Mouse (Mus musculus) stomach, postnatal 0 days (tissue): Measurements from ENCODE around the gene Il1f10. TPM values are rescaled to one million over a fixed set of nuclear protein-coding genes. Genes with fewer than 3 reads are reported as not detected.

ENCODE experiments used
- ATAC-seq: fragments of 200-750 bp; cut with Nextera tagmentation; 2 replicates; pipeline ENCODE4 v1.8.0; 2017; ENCODE audit not compliant: low FRiP score, low TSS enrichment
- DNase-seq: peaks from one replicate; pipeline ENCODE4 v3.0.0-alpha.2; 2016; ENCODE audit warnings: low spot score
- H3K27ac ChIP-seq: fragments of 300-500 bp; sonication (generic); replicated peaks from 2 replicates; pipeline ENCODE4 v1.5.1; 2014; ENCODE audit warnings: mild to moderate bottlenecking, control low read depth
- H3K27me3 ChIP-seq: fragments of 300-500 bp; sonication (generic); 2 replicates; pipeline ENCODE4 v1.6.1; 2014; ENCODE audit warnings: low read length; ENCODE audit not compliant: control insufficient read depth, insufficient read depth
- H3K36me3 ChIP-seq: fragments of 300-500 bp; sonication (generic); 2 replicates; pipeline ENCODE4 v1.6.1; 2014; ENCODE audit warnings: low read length, mixed read lengths; ENCODE audit not compliant: control insufficient read depth, insufficient read depth
- H3K4me1 ChIP-seq: fragments of 300-500 bp; sonication (generic); replicated peaks from 2 replicates; pipeline ENCODE4 v1.6.1; 2014; ENCODE audit warnings: antibody characterized with exemption; ENCODE audit not compliant: control insufficient read depth, insufficient read depth
- H3K4me2 ChIP-seq: fragments of 300-500 bp; sonication (generic); replicated peaks from 2 replicates; pipeline ENCODE4 v1.6.1; 2014; ENCODE audit warnings: low read depth, mild to moderate bottlenecking, control low read depth, moderate library complexity
- H3K4me3 ChIP-seq: fragments of 300-500 bp; sonication (generic); 2 replicates; pipeline ENCODE4 v1.5.1; 2014; ENCODE audit warnings: low read depth, low read length, control low read depth
- H3K9ac ChIP-seq: fragments of 300-500 bp; sonication (generic); 2 replicates; pipeline ENCODE4 v1.6.1; 2014; ENCODE audit warnings: mild to moderate bottlenecking, low read length, control low read depth, mixed read lengths
- H3K9me3 ChIP-seq: fragments of 300-500 bp; sonication (generic); 2 replicates; pipeline ENCODE4 v1.6.1; 2016; ENCODE audit warnings: low read length; ENCODE audit not compliant: control insufficient read depth
- CTCF ChIP-seq: IDR thresholded peaks from 2 replicates; pipeline ENCODE4 v1.5.1; 2016; ENCODE audit warnings: antibody characterized with exemption, low read depth, mild to moderate bottlenecking, moderate library complexity
- EP300 ChIP-seq: optimal IDR thresholded peaks from 2 replicates; pipeline ENCODE3; 2016; ENCODE audit warnings: antibody characterized with exemption
- WGBS: fragments of 180-500 bp; shearing (Covaris S2); extraction: QIAGEN DNeasy Blood & Tissue Kit; methylation state at CpG from one replicate; pipeline ENCODE4 v1.1.7; 2014; 5-methylcytosine and 5-hydroxymethylcytosine counted together
- polyA plus RNA-seq: library from polyadenylated mRNA; unstranded; fragments of >200 nt; fragmentation: Nextera tagmentation; extraction: Ambion mirVana; gene quantifications from 2 replicates; pipeline ENCODE4 v1.2.1, GENCODE M21; 2015

Gene Il1f10
- polyA plus RNA-seq, result 0.39 and 0.40 TPM in 2 replicates

DNA sequence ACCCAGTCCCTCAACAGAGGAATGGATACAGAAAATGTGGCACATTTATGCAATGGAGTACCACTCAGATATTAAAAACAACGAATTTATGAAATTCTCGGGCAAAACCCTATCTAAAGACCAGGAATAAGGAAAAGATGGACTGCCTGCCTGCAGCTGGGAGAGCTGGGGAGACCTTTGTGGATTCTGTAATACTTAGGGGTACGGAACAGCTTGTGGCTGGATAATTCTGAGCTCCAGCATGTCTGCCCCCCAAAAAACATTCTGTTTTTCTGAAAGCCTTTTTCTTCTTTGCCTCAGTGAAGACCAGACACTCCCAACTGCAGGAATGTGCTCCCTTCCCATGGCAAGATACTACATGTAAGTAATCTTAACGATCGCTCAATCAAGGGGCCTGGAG lies at the start of gene Il1f10:
Gene Il1f10, plus strand, starts transcription at position 301 of the 400 bp plus-strand sequence.
- Histone ChIP-seq H3K36me3 (no peaks in the 10 kb centered on the region), H3K9me3 (no peaks in the 10 kb centered on the region), H3K9ac (no peak within 1 kb of the TSS), H3K4me1 (no peaks in the 10 kb centered on the region), H3K27ac (no peak within 1 kb of the TSS), H3K27me3 (no peaks in the 10 kb centered on the region), H3K4me2 (no peak within 1 kb of the TSS), H3K4me3 (no peak within 1 kb of the TSS)
- TF ChIP-seq CTCF, result no peak
- TF ChIP-seq EP300, result no peak
- no peak for DNase-seq
- no peak for ATAC-seq
- WGBS, result 75% methylated on average over 5 of the region's 5 CpGs

DNA sequence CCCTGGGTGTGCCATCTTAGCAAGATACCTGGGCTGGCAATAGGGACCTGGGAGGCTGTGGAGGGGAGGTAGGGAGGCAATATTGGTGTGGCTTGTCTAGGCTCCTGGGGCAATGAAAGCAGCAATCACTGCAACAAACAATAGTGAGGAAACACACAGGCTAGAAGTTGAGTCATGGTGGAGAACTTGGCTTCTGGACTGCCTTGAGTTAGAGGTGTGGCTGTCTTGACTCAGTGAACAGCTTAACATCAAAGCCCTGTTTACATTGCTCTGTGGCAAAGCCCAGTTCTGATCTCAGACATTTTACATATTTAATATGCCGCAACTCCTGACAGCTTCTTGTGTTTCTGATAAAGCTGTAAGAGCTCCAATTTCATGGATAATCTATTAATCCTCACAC lies 23.5 kb upstream of the Il1f10 start:
- Histone ChIP-seq H3K27ac (no peak overlapping the region), H3K9ac (no peak overlapping the region), H3K27me3 (no peaks in the 10 kb centered on the region), H3K4me2 (no peak overlapping the region), H3K4me3 (no peak overlapping the region), H3K4me1 (no peaks in the 10 kb centered on the region), H3K9me3 (no peaks in the 10 kb centered on the region), H3K36me3 (no peaks in the 10 kb centered on the region)
- no peak for DNase-seq
- 56% methylated on average over 1 of the region's 1 CpGs for WGBS
- TF ChIP-seq EP300, result no peak
- no peak for TF ChIP-seq CTCF
- ATAC-seq, result peak; percentile 87

GRCm38 (mm10) chr2:24273619-24274018 lies 17.4 kb upstream of the Il1f10 start:
- ATAC-seq, result no peak
- no peak overlapping the region for H3K4me3 ChIP-seq
- no peak overlapping the region for H3K27ac ChIP-seq
- TF ChIP-seq EP300 (no peak), CTCF (no peak)
- no peaks in the 10 kb centered on the region for H3K36me3 ChIP-seq
- no peaks in the 10 kb centered on the region for H3K27me3 ChIP-seq
- no peak for DNase-seq
- no peaks in the 10 kb centered on the region for H3K4me1 ChIP-seq
- no peak overlapping the region for H3K9ac ChIP-seq
- WGBS, result 62% methylated on average over 2 of the region's 2 CpGs
- no peaks in the 10 kb centered on the region for H3K9me3 ChIP-seq
- H3K4me2 ChIP-seq, result no peak overlapping the region

DNA sequence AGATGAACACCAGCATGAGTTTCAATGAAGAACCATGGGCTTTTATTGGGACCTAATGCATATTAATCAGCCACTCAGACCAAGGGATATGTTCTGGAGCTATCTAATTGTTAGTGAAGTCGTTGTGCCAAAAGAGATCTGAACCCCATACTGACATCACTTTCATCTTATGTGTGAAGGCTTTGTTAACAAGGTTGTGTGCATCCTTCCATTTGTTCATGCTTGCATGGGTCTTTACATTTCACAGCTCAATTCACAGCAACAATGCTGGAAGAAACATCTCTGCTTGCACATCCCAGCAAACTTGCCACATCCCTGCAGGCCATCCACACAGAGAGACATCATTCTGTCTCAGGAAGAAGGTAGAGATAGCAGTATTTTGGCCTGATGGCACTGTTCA lies 15.8 kb upstream of the Il1f10 start:
- TF ChIP-seq EP300 (no peak), CTCF (no peak)
- 56% methylated on average over 1 of the region's 1 CpGs for WGBS
- Histone ChIP-seq H3K4me2 (no peak overlapping the region), H3K27ac (no peak overlapping the region), H3K27me3 (no peaks in the 10 kb centered on the region), H3K36me3 (no peaks in the 10 kb centered on the region), H3K9ac (no peak overlapping the region), H3K4me1 (no peaks in the 10 kb centered on the region), H3K9me3 (no peaks in the 10 kb centered on the region), H3K4me3 (no peak overlapping the region)
- DNase-seq, result no peak
- ATAC-seq, result no peak

DNA sequence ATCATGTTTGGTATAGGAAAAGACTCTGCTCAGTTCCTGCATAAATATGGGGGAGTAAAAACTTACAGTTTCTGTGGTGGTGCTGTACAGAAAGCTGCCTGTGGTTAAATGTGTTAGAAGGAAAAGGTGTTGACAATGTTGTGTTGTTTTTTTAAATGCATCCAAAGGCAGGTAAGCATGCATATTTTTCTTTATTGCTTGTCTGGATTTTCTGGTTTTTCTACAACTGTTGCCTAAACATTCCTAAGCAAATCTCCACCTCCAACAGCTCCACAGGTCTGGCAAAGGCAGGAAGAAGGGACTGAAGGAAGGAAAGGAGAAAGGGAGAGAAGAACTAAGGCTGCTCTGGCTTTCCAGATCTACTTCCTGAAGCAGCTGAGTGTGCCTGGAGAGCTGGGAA lies 14.3 kb upstream of the Il1f10 start, which contains the start of gene Il1f5:
Gene Il1f5, plus strand, starts transcription at position 301 of the 400 bp plus-strand sequence.
- TF ChIP-seq EP300, result no peak
- DNase-seq (no peak), ATAC-seq (no peak)
- no peak within 1 kb of the TSS for H3K4me3 ChIP-seq
- no peaks in the 10 kb centered on the region for H3K27me3 ChIP-seq
- no peak within 1 kb of the TSS for H3K9ac ChIP-seq
- no peaks in the 10 kb centered on the region for H3K36me3 ChIP-seq
- no peak within 1 kb of the TSS for H3K27ac ChIP-seq
- H3K4me2 ChIP-seq, result no peak within 1 kb of the TSS
- no peaks in the 10 kb centered on the region for H3K4me1 ChIP-seq
- no peaks in the 10 kb centered on the region for H3K9me3 ChIP-seq

- ATAC-seq (no peak), DNase-seq (no peak)
- Histone ChIP-seq H3K4me3 (no peak overlapping the region), H3K27me3 (no peaks in the 10 kb centered on the region), H3K4me1 (no peaks in the 10 kb centered on the region), H3K9ac (no peak overlapping the region), H3K4me2 (no peak overlapping the region), H3K36me3 (no peaks in the 10 kb centered on the region), H3K27ac (no peak overlapping the region), H3K9me3 (no peaks in the 10 kb centered on the region)
- WGBS, result 38% methylated on average over 1 of the region's 1 CpGs
- no peak for TF ChIP-seq EP300
- no peak for TF ChIP-seq CTCF
Observed at GRCm38 (mm10) chr2:24294616-24295015, 3.6 kb downstream of the Il1f10 start.
